In the genomic region with DNA sequence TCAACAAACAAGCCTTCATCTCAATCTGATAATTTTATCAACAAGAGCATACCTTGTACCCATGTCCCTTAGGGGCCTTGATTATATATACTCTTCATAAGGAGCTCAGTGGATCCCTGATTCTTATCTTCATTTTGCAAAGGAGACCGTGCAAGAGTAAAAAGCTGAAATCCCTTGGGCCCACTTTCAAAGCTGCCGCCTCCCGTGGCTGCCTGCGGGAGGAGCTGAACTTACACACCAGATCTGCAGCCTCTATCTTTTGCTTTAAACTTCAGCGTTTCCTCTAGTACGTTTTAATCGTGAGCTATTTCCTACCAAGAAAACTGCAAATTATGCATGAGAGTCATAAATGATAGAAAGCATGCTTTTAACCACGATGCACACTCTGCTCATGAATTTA, we compare ENCODE assay signal across 14 mouse cellular contexts. TPM values are rescaled to one million over a fixed set of nuclear protein-coding genes. Genes with fewer than 3 reads are reported as not detected.
"Had no signal": no experiment of that assay in that cellular context is flagged by ENCODE, and none has a peak within 500 bp of the region (broad histone marks: within the 10 kb centered on the region; RNA-seq: fewer than 3 reads in every experiment).

No protein-coding gene starts in this region.

- ATAC-seq: liver, embryonic 12.5 days; midbrain, embryonic 13.5 days had no signal

- H3K27me3 ChIP-seq: liver, embryonic 12.5 days; lung, embryonic 15.5 days; midbrain, embryonic 13.5 days had no signal

- H3K27ac ChIP-seq: left cerebral cortex, adult 2 months; limb, embryonic 10.5 days; liver, embryonic 12.5 days; lung, embryonic 15.5 days; midbrain, embryonic 13.5 days; stomach, postnatal 0 days had no signal

- DNase-seq: kidney, adult 9 months; kidney, postnatal 14 days; thymus, postnatal 4 days had no signal

- H3K9ac ChIP-seq: liver, embryonic 12.5 days; lung, embryonic 15.5 days; midbrain, embryonic 13.5 days had no signal

- H3K4me1 ChIP-seq: limb, embryonic 10.5 days; liver, embryonic 12.5 days; lung, embryonic 15.5 days; midbrain, embryonic 13.5 days had no signal

- H3K9me3 ChIP-seq: limb, embryonic 10.5 days; liver, embryonic 12.5 days; lung, embryonic 15.5 days; midbrain, embryonic 13.5 days had no signal

- H3K4me2 ChIP-seq: liver, embryonic 12.5 days; lung, embryonic 15.5 days; midbrain, embryonic 13.5 days had no signal

- H3K4me3 ChIP-seq: left cerebral cortex, adult 2 months; limb, embryonic 10.5 days; liver, embryonic 12.5 days; lung, embryonic 15.5 days; midbrain, embryonic 13.5 days had no signal

RNA-seq across cellular contexts. Expression of a gene that starts 0.7 kb away (rescaled TPM):
- polyA plus RNA-seq: limb, embryonic 10.5 days; liver, embryonic 16.5 days had no signal

RNA-seq across cellular contexts. Expression of a gene that starts 13.9 kb away (rescaled TPM):
- total RNA-seq: layer of hippocampus, postnatal 25 days; left cerebral cortex, adult 2 months; left cerebral cortex, postnatal 14 days; megakaryocyte-erythroid progenitor cell, adult 5-6 weeks had no signal

RNA-seq across cellular contexts. Expression of a gene that starts 17.9 kb away (rescaled TPM):
- total RNA-seq: layer of hippocampus, postnatal 25 days; left cerebral cortex, postnatal 14 days; megakaryocyte-erythroid progenitor cell, adult 5-6 weeks had no signal
- polyA plus RNA-seq: limb, embryonic 10.5 days; liver, embryonic 12.5 days; liver, embryonic 16.5 days; lung, embryonic 15.5 days; midbrain, embryonic 13.5 days; neural tube, embryonic 14.5 days had no signal
